Mouse (Mus musculus) heart, adult 2 months (tissue): Measurements from ENCODE around the gene Gm10643. TPM values are rescaled to one million over a fixed set of nuclear protein-coding genes. Genes with fewer than 3 reads are reported as not detected.

ENCODE experiments used
- DNase-seq, 2 experiments: peaks; one replicate each; pipeline ENCODE4 v3.0.0; 2021
- H3K27ac ChIP-seq: fragments of 200-600 bp; 2 replicates; pipeline ENCODE4 v1.8.1; 2022
- H3K27me3 ChIP-seq: fragments of 200-500 bp; 2 replicates; pipeline ENCODE4 v1.6.1; 2012; ENCODE audit warnings: mild to moderate bottlenecking, low read length, inconsistent platforms, mixed read lengths; ENCODE audit not compliant: control insufficient read depth, insufficient read depth
- H3K36me3 ChIP-seq: fragments of 200-500 bp; 2 replicates; pipeline ENCODE4 v1.6.1; 2012; ENCODE audit warnings: low read length, inconsistent platforms; ENCODE audit not compliant: control insufficient read depth, insufficient read depth
- H3K4me1 ChIP-seq: fragments of 200-500 bp; 2 replicates; pipeline ENCODE4 v1.6.1; 2011; ENCODE audit warnings: low read length; ENCODE audit not compliant: control insufficient read depth, insufficient read depth
- H3K4me3 ChIP-seq: fragments of 200-600 bp; 2 replicates; pipeline ENCODE4 v1.8.1; 2022
- H3K79me2 ChIP-seq: fragments of 200-500 bp; replicated peaks from 2 replicates; pipeline ENCODE4 v1.6.1; 2012; ENCODE audit warnings: mild to moderate bottlenecking, inconsistent platforms, low read length, moderate library complexity, mixed read lengths; ENCODE audit not compliant: control insufficient read depth, insufficient read depth
- H3K9ac ChIP-seq: fragments of 200-500 bp; 2 replicates; pipeline ENCODE4 v1.6.1; 2012; ENCODE audit warnings: low read depth, mild to moderate bottlenecking, control low read depth, inconsistent platforms, low read length, mixed read lengths
- CTCF ChIP-seq: fragments of 200-600 bp; IDR thresholded peaks from 2 replicates; pipeline ENCODE4 v1.8.1; 2022; ENCODE audit warnings: antibody characterized with exemption, mild to moderate bottlenecking, moderate library complexity
- EP300 ChIP-seq: fragments of 200-500 bp; IDR thresholded peaks from 2 replicates; pipeline ENCODE4 v1.6.1; 2011; ENCODE audit warnings: low read depth, low read length, control low read depth; ENCODE audit not compliant: insufficient read depth
- POLR2A ChIP-seq: fragments of 200-500 bp; IDR thresholded peaks from 2 replicates; pipeline ENCODE4 v1.6.1; 2011; ENCODE audit warnings: mild to moderate bottlenecking, low read depth, low read length, control low read depth; ENCODE audit not compliant: insufficient read depth
- WGBS: fragments of 180-500 bp; shearing (Covaris S2); methylation state at CpG from one replicate; pipeline ENCODE4 v1.1.7; 2018; 5-methylcytosine and 5-hydroxymethylcytosine counted together
- intact Hi-C: fragments of 180-260 bp; cut with DNase I; formaldehyde crosslinking; loops from one replicate; pipeline ENCODE4 v1.15.1; 2025
- polyA plus RNA-seq: library from polyadenylated mRNA; depleted of rRNA; stranded (reverse); fragments of >200 nt; gene quantifications from 2 replicates; pipeline ENCODE4 v1.2.3, GENCODE M21; 2012
- total RNA-seq, 2 experiments: library from RNA; stranded (reverse); gene quantifications; 2 replicates each; pipeline ENCODE4 v1.2.3; 2021

Gene Gm10643
- total and polyA plus RNA-seq, 3 experiments: 2.1 to 4.8 (median 3.6) TPM

DNA sequence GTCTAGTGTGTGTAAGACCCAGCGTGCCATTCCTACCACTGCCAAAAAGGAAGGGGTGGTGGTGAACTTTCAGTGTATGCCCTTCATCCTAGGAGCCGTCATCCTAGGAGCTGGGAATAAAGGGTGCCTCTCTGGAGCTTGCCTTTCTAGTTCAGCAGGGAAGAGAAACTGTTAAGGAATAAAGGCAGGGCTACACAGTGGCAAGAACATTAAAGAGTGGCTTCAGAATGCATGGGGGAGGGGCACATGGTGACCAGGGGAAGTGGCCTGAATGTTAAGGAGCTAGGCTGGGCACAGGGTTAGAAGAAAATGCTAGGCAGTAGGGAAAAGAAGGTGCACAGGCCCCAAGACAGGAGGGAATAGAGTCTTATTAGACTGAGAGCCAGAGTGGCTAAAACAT lies 4.8 kb upstream of the Gm10643 start:
- peaks cover 30% of the 10 kb centered on the region for H3K4me1 ChIP-seq
- H3K9ac ChIP-seq: no peak overlapping the region
- H3K4me3 ChIP-seq: no peak overlapping the region
- no peaks in the 10 kb centered on the region for H3K79me2 ChIP-seq
- TF ChIP-seq EP300 (no peak), POLR2A (no peak), CTCF (no peak)
- H3K36me3 ChIP-seq: no peaks in the 10 kb centered on the region
- no peak for DNase-seq
- intact Hi-C loops: loop anchor here (2.0 to 5.0 kb wide), 2 partner anchors 35 to 78 kb away; partner anchors contain the start of genes 4930432K21Rik, Cc2d1a and Dcaf15
- peak overlapping the region; percentile 55 for H3K27ac ChIP-seq
- no peaks in the 10 kb centered on the region for H3K27me3 ChIP-seq
- 53% methylated on average over 2 of the region's 2 CpGs for WGBS

DNA sequence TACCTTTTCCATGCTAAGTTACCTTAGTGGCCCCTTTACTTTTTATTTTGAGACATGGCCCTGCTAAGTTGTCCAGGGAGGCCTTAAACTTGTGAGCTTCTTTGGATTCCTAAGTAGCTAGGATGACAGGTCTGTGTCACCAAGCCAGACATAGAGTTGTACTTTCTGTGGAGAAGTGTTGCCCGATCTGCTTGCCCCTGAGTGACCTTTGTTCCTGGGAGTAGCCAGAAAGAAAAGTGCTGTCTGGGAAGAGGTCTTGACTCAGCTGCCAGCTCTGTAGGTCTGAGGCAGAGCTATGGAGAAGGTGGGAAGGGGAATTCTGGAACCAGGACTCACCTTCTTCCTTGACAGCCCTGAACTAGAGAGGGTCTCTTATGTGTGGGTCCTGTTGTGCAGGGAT lies 4.2 kb upstream of the Gm10643 start:
- TF ChIP-seq POLR2A (no peak), EP300 (no peak), CTCF (no peak)
- DNase-seq: no peak
- 3% methylated on average over 1 of the region's 1 CpGs for WGBS
- no peak overlapping the region for H3K9ac ChIP-seq
- no peaks in the 10 kb centered on the region for H3K36me3 ChIP-seq
- H3K79me2 ChIP-seq: no peaks in the 10 kb centered on the region
- H3K27ac ChIP-seq: peak overlapping the region; percentile 42
- H3K4me3 ChIP-seq: no peak overlapping the region
- H3K27me3 ChIP-seq: no peaks in the 10 kb centered on the region
- H3K4me1 ChIP-seq: peaks cover 30% of the 10 kb centered on the region
- intact Hi-C loops: loop anchor here (2.0 to 5.0 kb wide), 2 partner anchors 36 to 78 kb away; partner anchors contain the start of genes 4930432K21Rik, Cc2d1a and Dcaf15

DNA sequence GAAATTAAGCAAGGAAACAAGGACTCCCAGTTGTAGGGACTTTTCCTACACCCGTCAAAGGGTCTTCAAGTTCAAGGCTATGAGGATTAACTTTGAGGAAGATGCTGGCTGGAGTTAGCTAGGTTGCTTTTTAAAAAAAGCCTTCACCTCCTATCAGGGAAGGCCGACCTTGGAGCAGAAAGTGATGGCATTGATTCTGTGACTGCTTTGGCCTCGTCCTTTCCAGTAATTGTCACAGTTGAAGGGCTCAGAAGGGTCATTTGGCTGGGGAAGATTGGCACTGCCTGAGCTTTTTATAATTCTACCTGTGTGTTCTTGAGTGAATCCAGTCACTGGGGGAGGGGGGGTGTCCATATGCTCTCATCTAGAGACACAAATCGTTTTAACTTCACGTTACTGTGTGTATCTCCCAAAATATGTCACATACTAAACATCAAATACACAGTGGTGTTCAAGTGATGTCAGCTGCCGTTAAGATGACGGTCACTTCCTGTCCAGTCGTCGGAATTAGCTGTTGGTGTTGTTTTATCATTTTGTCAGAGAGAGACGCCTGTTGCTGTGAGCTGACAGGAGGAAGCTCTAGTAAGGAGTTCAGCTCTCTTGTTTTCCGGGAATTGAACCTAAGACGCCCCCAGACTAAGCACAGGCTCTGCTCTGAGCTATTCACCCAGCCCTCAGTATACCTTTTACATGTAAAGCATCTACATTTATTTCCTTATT lies 3.5 kb upstream of the Gm10643 start:
- no peak for TF ChIP-seq EP300
- no peak for TF ChIP-seq CTCF
- no peak for TF ChIP-seq POLR2A
- Histone ChIP-seq H3K9ac (no peak overlapping the region), H3K79me2 (no peaks in the 10 kb centered on the region), H3K27me3 (no peaks in the 10 kb centered on the region), H3K4me1 (peaks cover 30% of the 10 kb centered on the region), H3K27ac (peak overlapping the region; percentile 42), H3K36me3 (no peaks in the 10 kb centered on the region), H3K4me3 (no peak overlapping the region)
- 13% methylated on average over 12 of the region's 12 CpGs for WGBS
- intact Hi-C loops: loop anchor here (2.0 to 5.0 kb wide), 2 partner anchors 36 to 79 kb away; partner anchors contain the start of genes 4930432K21Rik, Cc2d1a and Dcaf15
- DNase-seq: no peak

DNA sequence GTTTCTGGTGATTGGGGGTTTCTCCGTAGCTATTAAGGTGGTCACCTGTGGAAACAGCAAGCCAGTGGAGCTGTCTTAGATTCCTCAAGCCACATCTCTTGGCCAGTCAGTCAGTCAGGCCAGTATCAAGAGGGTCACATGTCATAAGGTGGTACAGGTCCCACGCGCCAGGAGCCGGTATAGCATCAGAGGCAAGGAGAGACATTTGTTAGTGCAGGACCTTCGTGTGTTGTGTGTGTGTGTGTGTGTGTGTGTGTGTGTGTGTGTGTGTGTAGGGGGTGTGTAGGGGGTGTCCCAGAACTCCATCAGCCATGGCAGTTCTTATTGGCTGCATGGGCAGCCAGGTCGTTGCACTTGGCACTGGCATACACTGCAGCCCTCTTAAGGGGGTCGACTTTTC lies 3.0 kb upstream of the Gm10643 start:
- intact Hi-C loops: loop anchor here (2.0 to 5.0 kb wide), 3 partner anchors 37 to 79 kb away; partner anchors contain the start of genes 4930432K21Rik, Cc2d1a and Dcaf15
- H3K27ac ChIP-seq: peak overlapping the region; percentile 96; the same call in 1 of the 2 replicates
- DNase-seq: no peak
- no peak for TF ChIP-seq EP300
- no peak for TF ChIP-seq CTCF
- no peak for TF ChIP-seq POLR2A
- no peak overlapping the region; the same call in 1 of the 2 replicates for H3K4me3 ChIP-seq
- no peaks in the 10 kb centered on the region for H3K27me3 ChIP-seq
- H3K79me2 ChIP-seq: no peaks in the 10 kb centered on the region
- H3K36me3 ChIP-seq: no peaks in the 10 kb centered on the region
- peaks cover 30% of the 10 kb centered on the region for H3K4me1 ChIP-seq
- 62% methylated on average over 7 of the region's 7 CpGs for WGBS
- H3K9ac ChIP-seq: no peak overlapping the region

DNA sequence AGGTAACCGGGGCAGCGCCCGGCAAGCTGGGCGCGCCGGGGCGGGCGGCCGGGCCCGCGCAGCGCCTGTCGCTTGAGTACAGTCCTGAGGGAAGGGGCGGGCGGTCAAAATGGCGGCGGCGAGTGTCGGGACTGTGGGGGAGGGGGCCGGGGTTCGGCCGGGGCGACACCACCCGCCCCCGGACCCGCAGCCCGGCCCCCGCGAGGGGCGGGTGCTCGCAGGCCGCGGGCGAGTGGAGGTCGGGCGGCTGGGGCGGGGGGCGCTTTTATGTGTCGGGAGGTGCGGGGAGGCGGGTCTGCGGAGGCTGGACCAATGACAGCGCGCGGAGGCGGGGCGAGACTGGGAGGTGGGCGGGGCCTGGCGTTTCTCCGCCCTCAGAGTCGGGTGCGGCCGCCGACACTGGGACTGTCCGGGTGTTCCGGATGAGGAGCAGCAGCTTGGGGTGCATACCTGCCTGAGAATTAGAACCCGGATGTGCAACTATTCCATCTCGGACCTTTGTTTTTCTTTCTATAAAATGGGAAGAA lies 2.2 kb upstream of the Gm10643 start:
- Histone ChIP-seq H3K9ac (peak overlapping the region; percentile 66), H3K79me2 (no peaks in the 10 kb centered on the region), H3K4me3 (peak overlapping the region; percentile 82), H3K4me1 (peaks cover 23% of the 10 kb centered on the region), H3K27ac (peak overlapping the region; percentile 96), H3K36me3 (no peaks in the 10 kb centered on the region), H3K27me3 (no peaks in the 10 kb centered on the region)
- peak; percentile 94 for TF ChIP-seq POLR2A
- no peak for TF ChIP-seq EP300
- peak; percentile 96 to 99 for DNase-seq
- WGBS: under 1% methylated on average over 55 of the region's 58 CpGs
- intact Hi-C loops: loop anchor here (2.0 to 5.0 kb wide), 2 partner anchors 56 to 80 kb away; partner anchors contain the start of genes 4930432K21Rik and Cc2d1a
